Mouse (Mus musculus) liver, embryonic 14 days (tissue): Measurements from ENCODE around the gene Gtf3c6. TPM values are rescaled to one million over a fixed set of nuclear protein-coding genes. Genes with fewer than 3 reads are reported as not detected.

Experiments used
- polyA plus RNA-seq: library from polyadenylated mRNA; depleted of rRNA; stranded (reverse); fragments of >200 nt; gene quantifications from 2 replicates; pipeline ENCODE4 v1.2.3, GENCODE M21; 2012; rRNA removed

Gtf3c6 gene
- 18.0 and 23.1 TPM in 2 replicates for polyA plus RNA-seq

GRCm38 (mm10) chr10:40257414-40258255 lies at the start of gene Gtf3c6:
Gene Gtf3c6, minus strand, starts transcription at chr10:40258108.

DNA sequence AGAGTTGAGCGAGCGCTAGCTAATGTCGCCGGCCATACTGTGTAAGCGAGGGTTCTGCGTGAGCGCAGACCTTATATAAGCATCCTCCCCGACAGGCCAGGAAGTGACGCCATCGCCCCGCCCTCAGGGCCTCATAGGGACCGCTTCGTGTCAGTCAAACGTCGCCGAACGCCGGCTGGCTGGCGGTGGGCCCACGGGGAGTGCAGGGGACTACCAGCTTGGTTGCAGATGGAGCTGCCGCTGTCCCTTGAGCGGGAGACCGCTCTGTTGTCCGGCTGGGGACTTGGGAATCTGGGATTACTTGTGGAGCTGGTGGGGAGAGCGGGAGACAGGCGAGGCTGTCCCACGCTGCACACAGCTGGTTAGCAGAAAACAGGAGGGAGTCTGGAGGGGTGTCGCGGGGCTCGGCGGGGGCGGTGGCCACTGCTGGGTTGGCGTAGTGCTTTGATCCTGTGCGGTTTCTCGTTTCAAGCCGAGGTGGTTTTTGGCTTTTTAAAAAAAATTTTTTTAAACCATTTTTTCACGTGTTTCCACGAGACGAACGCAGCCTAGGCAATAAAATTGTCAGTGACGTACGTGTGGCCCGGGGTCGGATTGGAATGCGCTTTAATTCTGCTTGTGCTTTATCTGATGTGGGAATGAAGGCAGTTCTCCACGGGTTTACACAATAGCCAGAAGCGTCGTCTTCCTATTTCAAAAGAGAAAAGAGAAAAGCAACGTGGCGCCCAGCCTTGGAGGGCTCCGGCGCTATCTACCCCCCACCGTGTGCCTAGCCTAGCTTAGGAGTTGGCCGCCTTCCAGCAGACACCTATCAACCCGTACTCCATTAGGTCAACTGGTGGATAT lies 44.5 kb upstream of the Gtf3c6 start, which contains the start of gene Amd1:
Gene Amd1, minus strand, starts transcription at position 47 of the 846 bp plus-strand sequence.

GRCm38 (mm10) chr10:40246374-40247165 lies 11.3 kb downstream of the Gtf3c6 start, which contains the start of gene Rpf2:
Gene Rpf2, minus strand, starts transcription at chr10:40247036.

Other genes with a start within 250 kb of the Gtf3c6 start
- gene Mfsd4b1, start 232.8 kb downstream of the Gtf3c6 start, polyA plus RNA-seq, result 0.25 and 0.27 TPM in 2 replicates
- gene Slc16a10, start 115.8 kb downstream of the Gtf3c6 start, polyA plus RNA-seq, result 29.4 and 36.4 TPM in 2 replicates
- 18.0 and 19.5 TPM in 2 replicates for gene Rpf2, start 11.1 kb downstream of the Gtf3c6 start, polyA plus RNA-seq
- gene Amd1, start 44.1 kb upstream of the Gtf3c6 start, polyA plus RNA-seq, result 46.9 and 58.2 TPM in 2 replicates
- gene Cdk19, start 81.5 kb upstream of the Gtf3c6 start, polyA plus RNA-seq, result 3.0 and 3.6 TPM in 2 replicates